Mouse (Mus musculus): ENCODE data around the gene Clock.

Clock gene

DNA sequence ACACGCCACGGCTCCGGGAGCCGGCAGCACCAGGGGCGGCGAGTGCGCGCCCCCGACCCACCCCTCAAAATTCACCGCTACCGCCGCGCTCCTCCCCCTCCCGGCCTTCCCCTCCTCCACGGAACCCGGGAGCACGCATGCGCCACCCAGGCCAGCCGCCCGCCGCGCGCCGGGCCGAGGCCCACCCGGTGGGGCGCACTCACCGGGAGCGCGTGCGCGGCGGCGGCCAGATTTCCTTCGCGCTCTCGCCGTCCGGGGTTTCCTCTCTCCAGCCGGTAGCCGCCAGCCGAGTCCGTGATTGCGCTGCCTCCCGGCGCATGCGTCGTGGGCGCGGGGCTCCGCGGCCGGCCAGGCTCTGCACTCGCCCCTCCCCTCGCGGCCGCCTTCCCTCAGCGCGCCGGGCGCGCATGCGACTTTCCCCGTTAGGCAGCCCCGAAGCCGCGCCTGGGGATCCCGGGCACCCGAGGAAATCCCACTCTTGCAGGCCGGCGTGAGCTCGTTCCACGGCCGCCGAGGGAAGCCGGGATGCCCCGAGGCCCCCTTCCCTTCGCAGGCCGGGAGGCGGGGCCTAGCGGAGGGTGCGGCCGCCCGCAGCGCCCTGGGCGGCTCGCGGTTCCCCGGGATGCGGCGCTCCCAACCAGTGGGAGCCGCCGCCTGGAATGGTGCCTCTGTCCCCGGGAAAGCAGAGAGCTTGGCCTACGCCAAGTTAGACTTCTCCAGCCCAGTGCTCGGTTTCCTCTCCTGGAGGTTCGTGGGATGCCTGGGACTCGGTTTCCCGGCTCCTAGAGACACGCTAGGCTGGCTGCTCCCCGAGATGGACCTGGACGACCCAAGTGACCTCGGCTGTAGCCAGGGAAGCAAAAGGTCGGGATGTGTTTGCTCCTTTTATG lies at the start of gene Clock:
Gene Clock, minus strand, starts transcription at position 341 of the 890 bp plus-strand sequence.
- in situ Hi-C loops (cut with MboI; ENCODE audit: low pct_unique_long_range_greater_than_20kb in 1 of 2, low sequenced_read_pairs in 2 of 2, unreplicated experiment in 1 of 2) = no loop called here

DNA sequence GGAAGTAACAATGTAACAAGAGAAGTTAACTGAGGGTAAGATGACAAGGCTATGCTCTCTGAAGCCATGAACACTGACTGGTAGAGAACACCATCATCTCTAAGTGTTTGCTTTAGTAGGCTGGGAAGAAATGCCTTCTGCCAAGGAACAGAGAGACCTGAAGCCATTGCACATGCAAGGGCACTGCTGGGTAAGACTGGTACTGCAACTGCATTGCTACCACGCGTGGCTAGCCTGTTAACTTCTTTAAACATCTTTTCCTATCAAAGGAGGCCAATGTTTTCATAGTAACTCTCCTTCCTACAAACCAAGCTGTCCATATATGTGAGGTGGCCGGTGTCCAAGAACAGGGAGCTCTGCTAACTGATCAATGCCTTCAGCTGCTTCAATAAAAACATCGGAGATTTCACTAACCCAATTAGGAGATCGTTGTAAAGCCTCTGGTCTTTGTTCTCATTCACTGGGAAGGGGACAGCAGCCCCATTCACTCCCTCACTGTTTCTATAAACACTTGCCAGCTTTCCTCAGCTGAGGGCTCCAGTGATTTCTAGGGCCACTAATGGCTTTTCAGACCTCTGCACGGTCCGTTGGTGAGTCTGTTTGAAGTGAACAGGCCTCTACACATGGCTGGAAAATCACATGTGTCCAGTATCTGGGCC lies 47.5 kb upstream of the Clock start:
- in situ Hi-C loops (cut with MboI; ENCODE audit: low pct_unique_long_range_greater_than_20kb in 1 of 2, low sequenced_read_pairs in 2 of 2, unreplicated experiment in 1 of 2) = no loop called here

DNA sequence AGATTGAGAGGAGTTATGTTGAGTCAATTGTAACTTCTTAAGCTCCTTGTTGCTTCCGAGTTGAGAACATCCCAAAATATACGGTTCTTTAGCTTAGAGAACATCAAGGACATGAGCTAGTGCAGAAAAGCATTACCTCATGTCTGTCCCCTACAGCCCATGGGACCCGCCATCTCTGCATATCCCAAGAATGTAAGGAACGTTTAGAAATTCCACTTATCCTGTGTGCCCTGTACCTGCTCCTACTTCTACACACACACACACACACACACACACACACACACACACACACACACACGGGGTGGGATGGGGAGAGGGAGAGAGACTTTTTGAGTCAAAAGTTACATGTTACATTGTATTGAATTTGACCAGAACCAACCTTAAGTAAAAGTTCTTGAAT lies 46.9 kb upstream of the Clock start:
- in situ Hi-C loops (cut with MboI; ENCODE audit: low pct_unique_long_range_greater_than_20kb in 1 of 2, low sequenced_read_pairs in 2 of 2, unreplicated experiment in 1 of 2) = no loop called here

DNA sequence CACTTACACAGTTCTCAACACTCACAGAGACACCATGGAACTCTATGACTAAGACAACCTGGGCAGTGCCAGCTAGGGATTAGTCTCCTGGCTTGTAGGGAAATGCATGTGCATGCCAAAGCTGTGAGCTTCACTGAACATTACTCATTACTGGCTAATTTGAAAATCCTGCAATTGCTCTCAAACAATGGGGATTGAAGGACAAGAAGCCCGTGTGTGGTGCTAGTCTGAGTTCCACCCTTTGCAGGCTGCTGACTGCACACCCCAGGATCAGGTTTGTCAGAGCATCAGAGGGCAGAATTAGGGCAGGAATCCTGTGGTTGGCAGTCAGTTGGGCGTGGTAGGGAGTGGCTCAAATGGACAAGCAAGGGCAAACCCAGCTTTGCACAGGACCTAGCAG lies 41.5 kb upstream of the Clock start:
- in situ Hi-C loops (cut with MboI; ENCODE audit: low pct_unique_long_range_greater_than_20kb in 1 of 2, low sequenced_read_pairs in 2 of 2, unreplicated experiment in 1 of 2) = no loop called here

DNA sequence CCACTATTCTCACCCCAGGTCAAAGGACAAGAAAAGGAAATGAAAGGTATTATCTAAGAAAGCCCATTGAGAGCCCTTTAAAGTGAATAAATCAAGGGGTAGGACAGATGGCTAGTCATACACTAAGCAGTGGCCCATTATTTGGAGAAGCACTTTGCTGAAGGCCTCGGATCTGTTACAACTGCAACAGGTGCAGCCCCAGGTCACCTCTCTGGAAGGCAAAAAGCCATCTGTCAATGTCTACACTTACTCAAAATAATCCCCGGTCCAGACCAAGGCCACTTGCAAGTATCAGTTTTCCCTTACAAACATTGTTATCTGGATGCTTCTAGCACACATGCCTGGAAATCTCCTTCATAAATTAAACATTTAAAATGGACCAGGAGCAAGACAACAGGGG lies 36.3 kb upstream of the Clock start:
- in situ Hi-C loops (cut with MboI; ENCODE audit: low pct_unique_long_range_greater_than_20kb in 1 of 2, low sequenced_read_pairs in 2 of 2, unreplicated experiment in 1 of 2) = no loop called here

DNA sequence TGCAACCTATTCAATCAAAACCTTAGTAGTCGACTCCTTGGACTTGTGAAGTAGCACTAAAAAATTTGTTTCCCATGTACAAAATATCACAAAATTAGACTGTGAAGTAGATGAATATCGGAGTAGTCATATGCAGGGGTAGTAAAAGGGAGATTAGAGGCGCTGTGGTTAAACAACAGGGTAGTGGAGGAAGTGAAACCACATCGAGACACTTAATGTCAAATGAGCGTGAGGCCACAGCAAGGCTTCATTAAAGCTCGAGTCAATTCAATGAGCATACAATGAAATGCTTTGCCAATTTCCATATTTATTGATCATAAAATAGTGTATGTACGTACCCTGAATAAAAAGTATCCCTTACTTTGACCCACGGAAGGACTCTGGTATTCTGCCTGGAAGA lies 32.5 kb upstream of the Clock start:
- in situ Hi-C loops (cut with MboI; ENCODE audit: low pct_unique_long_range_greater_than_20kb in 1 of 2, low sequenced_read_pairs in 2 of 2, unreplicated experiment in 1 of 2) = no loop called here

- in situ Hi-C loops (cut with MboI; ENCODE audit: low pct_unique_long_range_greater_than_20kb in 1 of 2, low sequenced_read_pairs in 2 of 2, unreplicated experiment in 1 of 2) = no loop called here
Observed at GRCm38 (mm10) chr5:76333833-76334232, 29.2 kb upstream of the Clock start.

GRCm38 (mm10) chr5:76330953-76331352 lies 26.4 kb upstream of the Clock start, which contains the start of gene Pdcl2:
TSS of gene Pdcl2 (minus strand) at chr5:76331156.
- in situ Hi-C loops (cut with MboI; ENCODE audit: low pct_unique_long_range_greater_than_20kb in 1 of 2, low sequenced_read_pairs in 2 of 2, unreplicated experiment in 1 of 2) = no loop called here

DNA sequence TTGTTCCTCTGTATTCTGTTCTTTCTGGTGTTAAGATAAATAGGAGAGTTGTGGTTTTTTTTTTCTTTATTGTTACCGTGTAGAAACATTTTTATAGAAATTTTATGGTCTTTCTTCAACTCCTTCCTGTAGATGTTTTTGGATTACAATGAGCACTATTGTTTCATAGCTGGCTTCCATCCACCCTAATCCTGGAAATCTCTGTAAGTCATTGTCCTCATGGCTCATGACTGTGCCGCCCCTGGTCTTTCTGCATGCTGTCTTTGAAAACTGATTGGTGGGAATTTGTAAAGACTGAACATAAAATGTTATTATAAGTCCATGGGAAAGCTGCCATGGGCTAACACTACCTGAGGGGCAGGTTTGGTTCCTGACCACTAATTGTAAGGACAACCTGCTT lies 22.7 kb upstream of the Clock start:
- in situ Hi-C loops (cut with MboI; ENCODE audit: low pct_unique_long_range_greater_than_20kb in 1 of 2, low sequenced_read_pairs in 2 of 2, unreplicated experiment in 1 of 2) = no loop called here

- in situ Hi-C loops (cut with MboI; ENCODE audit: low pct_unique_long_range_greater_than_20kb in 1 of 2, low sequenced_read_pairs in 2 of 2, unreplicated experiment in 1 of 2) = no loop called here
Observed at GRCm38 (mm10) chr5:76325113-76325512, 20.5 kb upstream of the Clock start.

DNA sequence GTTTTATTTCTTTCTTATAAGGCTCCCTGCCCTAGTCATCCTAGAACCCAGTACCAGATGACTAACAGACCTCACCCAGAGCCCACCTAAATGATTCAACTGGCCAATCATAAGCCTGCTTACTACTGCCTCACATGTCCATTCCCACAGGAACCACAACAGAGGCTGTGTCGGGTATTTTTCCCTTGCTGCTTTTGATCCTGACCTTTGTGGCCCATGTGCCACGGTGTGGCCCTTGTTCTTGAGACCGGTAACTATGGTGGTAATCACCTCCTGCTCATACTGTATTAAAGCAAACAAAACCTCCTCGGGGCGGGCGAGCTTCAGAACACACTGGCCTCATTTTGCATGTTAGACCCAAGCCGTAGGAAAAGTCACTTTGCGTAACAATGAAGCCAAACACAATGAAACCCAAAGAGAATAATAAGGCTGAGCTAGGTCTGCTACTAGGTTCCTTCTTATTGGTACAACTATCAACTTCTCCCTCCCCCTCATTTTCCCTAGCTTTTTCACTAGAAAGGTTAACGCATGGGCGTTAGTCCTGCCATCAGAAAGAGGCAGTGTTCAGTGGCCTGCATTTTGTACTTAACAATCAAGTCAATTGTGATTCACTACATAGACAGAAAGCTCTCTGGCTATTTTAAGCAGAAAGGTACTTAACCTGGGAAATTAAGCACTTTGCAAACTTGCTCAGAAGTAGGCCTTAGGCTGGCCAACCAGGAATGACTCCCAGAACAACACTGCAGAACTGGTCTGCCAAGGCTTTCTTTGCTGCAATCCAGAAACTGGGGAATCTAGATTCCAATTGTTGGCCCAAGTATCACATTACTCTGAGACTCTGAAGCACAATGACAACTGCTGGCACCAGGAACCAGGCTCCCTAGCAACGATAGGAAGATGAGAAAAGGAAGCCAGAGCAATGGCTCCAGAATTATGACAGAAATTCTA lies 16.9 kb upstream of the Clock start:
- in situ Hi-C loops (cut with MboI; ENCODE audit: low pct_unique_long_range_greater_than_20kb in 1 of 2, low sequenced_read_pairs in 2 of 2, unreplicated experiment in 1 of 2) = no loop called here

GRCm38 (mm10) chr5:76308206-76308605 lies 3.6 kb upstream of the Clock start:
- in situ Hi-C loops (cut with MboI; ENCODE audit: low pct_unique_long_range_greater_than_20kb in 1 of 2, low sequenced_read_pairs in 2 of 2, unreplicated experiment in 1 of 2) = no loop called here

- in situ Hi-C loops (cut with MboI; ENCODE audit: low pct_unique_long_range_greater_than_20kb in 1 of 2, low sequenced_read_pairs in 2 of 2, unreplicated experiment in 1 of 2) = no loop called here
Observed at GRCm38 (mm10) chr5:76306261-76306660, 1.7 kb upstream of the Clock start.

DNA sequence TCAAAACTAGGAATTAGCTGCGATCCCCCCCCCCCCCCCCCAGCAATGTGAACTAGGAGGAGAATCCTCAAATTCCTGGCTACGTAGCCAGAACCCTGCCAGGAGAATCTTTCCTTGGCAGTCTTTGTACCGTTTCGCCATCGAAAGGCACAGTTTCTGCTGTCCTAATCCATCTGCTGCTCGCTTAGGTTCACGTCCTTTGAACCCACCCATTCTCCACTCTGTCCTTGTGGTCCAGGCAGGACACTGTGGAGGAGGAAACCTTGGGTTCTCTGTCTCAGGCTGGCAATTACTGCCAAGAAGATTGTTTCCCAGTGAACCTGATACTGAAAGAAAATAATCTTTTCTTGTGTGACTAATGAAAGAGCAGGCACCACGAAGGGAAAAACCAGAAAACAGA lies 1.0 kb upstream of the Clock start:
- in situ Hi-C loops (cut with MboI; ENCODE audit: low pct_unique_long_range_greater_than_20kb in 1 of 2, low sequenced_read_pairs in 2 of 2, unreplicated experiment in 1 of 2) = no loop called here

DNA sequence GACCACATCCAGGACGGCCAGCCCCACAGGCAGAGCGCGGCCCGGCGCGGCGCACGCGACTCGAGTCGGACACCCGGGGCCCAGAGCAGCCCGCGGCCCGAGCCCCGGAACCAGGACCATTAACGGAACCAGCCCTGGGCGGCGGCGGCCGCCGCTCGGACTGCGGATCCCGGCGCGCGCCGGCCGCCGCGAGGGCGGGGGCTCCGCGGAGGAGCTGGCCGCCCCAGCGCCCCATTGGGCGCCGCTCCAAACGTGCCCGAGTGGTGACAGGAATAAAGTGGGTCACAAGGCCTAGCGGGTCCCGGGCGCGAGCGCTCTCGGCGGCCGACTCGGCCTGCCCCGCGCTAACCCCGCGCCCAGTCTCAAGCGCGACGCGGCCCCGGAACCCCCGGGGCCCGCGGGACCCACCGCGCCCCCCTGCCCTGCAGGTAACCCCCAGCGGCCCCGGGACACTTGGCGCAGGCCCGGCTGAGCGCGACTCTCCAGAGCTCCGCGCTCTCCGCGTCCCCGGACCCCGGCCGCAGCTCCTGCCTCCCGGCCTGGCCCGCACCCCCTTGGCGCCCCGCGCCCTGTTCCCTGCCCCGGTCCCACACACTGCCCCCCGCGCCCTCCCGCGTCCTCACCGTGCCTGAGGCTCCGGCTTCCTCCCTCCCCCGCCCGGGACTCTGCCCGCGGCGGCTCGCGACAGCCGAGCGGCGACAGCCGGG lies 694 bp downstream of the Clock start:
- in situ Hi-C loops (cut with MboI; ENCODE audit: low pct_unique_long_range_greater_than_20kb in 1 of 2, low sequenced_read_pairs in 2 of 2, unreplicated experiment in 1 of 2) = no loop called here

DNA sequence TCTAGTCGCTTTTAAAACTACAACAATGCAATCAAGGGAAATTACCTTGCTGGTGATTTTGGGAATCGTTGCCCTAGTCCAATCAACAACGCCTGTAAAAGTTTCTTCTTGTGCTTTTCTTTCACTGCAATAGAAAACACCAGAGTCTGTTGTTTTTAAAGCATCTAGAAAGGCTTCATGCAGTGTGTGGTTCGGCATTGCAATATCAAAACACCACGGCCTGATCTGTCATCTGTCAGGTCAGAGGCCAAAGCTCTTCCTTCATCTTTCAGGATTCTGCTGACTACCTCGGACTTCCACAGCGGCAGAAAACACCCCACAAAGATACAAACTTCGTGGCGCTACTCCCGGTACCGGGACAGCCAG lies 1.2 kb downstream of the Clock start:
- in situ Hi-C loops (cut with MboI; ENCODE audit: low pct_unique_long_range_greater_than_20kb in 1 of 2, low sequenced_read_pairs in 2 of 2, unreplicated experiment in 1 of 2) = no loop called here

DNA sequence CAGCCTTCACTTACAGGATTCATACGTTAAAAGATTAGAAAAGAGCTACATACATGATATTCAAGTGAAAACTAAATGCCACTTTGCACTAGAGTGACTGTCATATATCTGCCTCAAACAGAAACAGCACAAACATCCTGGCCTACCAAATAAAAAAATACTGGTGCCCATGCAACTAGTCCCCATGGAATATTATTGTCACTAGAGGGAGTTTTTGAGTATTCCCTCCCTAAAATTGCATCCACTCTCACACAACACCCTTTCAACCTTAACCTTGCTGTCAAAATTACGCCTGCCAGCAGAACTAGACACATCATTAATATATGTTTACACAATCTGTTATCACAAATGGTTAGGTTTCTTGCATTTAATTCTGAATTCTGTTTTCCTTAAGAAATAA lies 2.6 kb downstream of the Clock start:
- in situ Hi-C loops (cut with MboI; ENCODE audit: low pct_unique_long_range_greater_than_20kb in 1 of 2, low sequenced_read_pairs in 2 of 2, unreplicated experiment in 1 of 2) = no loop called here

DNA sequence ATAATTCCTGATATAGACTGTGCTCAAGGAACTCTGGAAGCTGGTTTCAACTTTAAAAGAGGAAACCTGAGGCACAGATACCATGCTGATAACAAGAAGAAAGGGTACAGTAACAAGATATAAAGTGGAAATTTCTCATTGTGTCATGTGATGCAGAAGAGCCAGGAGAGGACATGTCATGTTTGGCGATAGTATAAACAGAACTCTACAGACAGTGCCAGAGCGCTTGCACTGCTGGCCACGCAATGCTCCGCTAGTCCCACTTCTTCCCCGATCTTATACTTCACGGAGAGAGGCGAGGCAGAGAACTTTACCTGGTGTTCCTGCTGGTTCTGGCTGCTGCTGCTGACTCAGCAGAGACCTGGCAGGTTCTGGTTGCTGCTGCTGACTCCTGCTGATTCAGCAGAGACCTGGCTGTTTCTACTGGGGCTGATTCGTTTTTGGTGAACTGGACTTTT lies 15.3 kb downstream of the Clock start:
- in situ Hi-C loops (cut with MboI; ENCODE audit: low pct_unique_long_range_greater_than_20kb in 1 of 2, low sequenced_read_pairs in 2 of 2, unreplicated experiment in 1 of 2) = no loop called here

All from mouse embryonic stem cell (cell line).